ENCODE assay signal across 21 mouse cellular contexts in the genomic region with DNA sequence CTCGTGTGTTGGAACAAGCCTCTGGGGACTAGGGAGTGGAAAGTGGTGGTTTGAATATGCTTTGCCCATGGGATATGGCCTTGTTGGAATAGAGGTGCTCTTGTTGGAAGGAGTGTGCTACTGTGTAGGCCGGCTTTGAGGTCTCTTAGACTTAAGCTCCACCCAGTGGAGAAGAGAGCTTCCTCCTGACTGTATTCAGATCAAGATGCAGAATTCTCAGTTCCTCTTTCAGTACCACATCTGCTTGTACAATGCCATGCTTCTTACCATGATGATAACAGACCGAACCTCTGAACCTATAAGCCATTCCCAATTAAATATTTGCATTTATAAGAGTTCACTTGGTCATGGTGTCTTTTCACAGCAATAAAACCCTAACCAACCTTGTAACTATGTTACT. TPM values are rescaled to one million over a fixed set of nuclear protein-coding genes. Genes with fewer than 3 reads are reported as not detected.
DNase-seq lines count a peak whose midpoint lies in the region; ATAC-seq and TF ChIP-seq lines count a peak whose summit lies in the region.
"Had no signal": no experiment of that assay in that cellular context is flagged by ENCODE, and none has a peak within 500 bp of the region (broad histone marks: within the 10 kb centered on the region; RNA-seq: fewer than 3 reads in every experiment).

No protein-coding gene starts in this region.

- H3K79me2 ChIP-seq in liver, adult 2 months (ENCODE audit: control insufficient read depth, insufficient read depth, low read length), result no peaks in the 10 kb centered on the region

- no peaks in the 10 kb centered on the region for H3K9me3 ChIP-seq in liver, embryonic 12.5 days (replicated peaks)
- no peaks in the 10 kb centered on the region for H3K9me3 ChIP-seq in forebrain, embryonic 11.5 days (ENCODE audit: control insufficient read depth, low read length)
- H3K9me3 ChIP-seq: hindbrain, embryonic 10.5 days had no signal

- peaks cover 14% of the 10 kb centered on the region for H3K36me3 ChIP-seq in liver, adult 2 months (ENCODE audit: control insufficient read depth, insufficient read depth, low read length)
- peaks cover 28% of the 10 kb centered on the region for H3K36me3 ChIP-seq in liver, embryonic 12.5 days
- H3K36me3 ChIP-seq in forebrain, embryonic 11.5 days (ENCODE audit: control insufficient read depth, insufficient read depth, low read length), result no peaks in the 10 kb centered on the region; the same call in 1 of the 2 replicates

- intact Hi-C loops in left cerebral cortex, postnatal 25 days (cut with DNase I), result no loop called here

- 92% methylated on average over 3 of the region's 3 CpGs for WGBS in liver, adult 2 months
- WGBS in liver, embryonic 12.5 days (ENCODE audit: insufficient replicate concordance), result 50% methylated on average over 3 of the region's 3 CpGs
- WGBS in bone marrow, adult 2 months, result 27% methylated on average over 3 of the region's 3 CpGs
- WGBS in forebrain, embryonic 11.5 days, result 85% methylated on average over 3 of the region's 3 CpGs

- TF ChIP-seq CTCF in liver, adult 2 months (IDR thresholded peaks at IDR 0.05; ENCODE audit: low read depth, low read length), result no peak
- TF ChIP-seq CTCF in bone marrow, adult 2 months (IDR thresholded peaks at IDR 0.05; ENCODE audit: control insufficient read depth, insufficient read depth, low read length), result peak; percentile 17; the same call in 1 of the 2 replicates

- no peak overlapping the region for H3K4me3 ChIP-seq in liver, adult 2 months (ENCODE audit: insufficient read depth, low read depth, low read length)
- no peak overlapping the region for H3K4me3 ChIP-seq in liver, embryonic 12.5 days
- no peak overlapping the region for H3K4me3 ChIP-seq in bone marrow, adult 2 months (replicated peaks; ENCODE audit: control insufficient read depth, low read depth, low read length)
- no peak overlapping the region for H3K4me3 ChIP-seq in forebrain, embryonic 11.5 days (ENCODE audit: low read depth, low read length)
- H3K4me3 ChIP-seq: forebrain, embryonic 10.5 days; heart, embryonic 15.5 days; hindbrain, embryonic 10.5 days had no signal

- H3K4me1 ChIP-seq in liver, adult 2 months (ENCODE audit: control insufficient read depth, insufficient read depth, low read length), result no peaks in the 10 kb centered on the region
- H3K4me1 ChIP-seq in liver, embryonic 12.5 days, result no peaks in the 10 kb centered on the region
- H3K4me1 ChIP-seq in bone marrow, adult 2 months (ENCODE audit: control insufficient read depth, insufficient read depth, low read length), result no peaks in the 10 kb centered on the region; the same call in 1 of the 2 replicates
- no peaks in the 10 kb centered on the region for H3K4me1 ChIP-seq in forebrain, embryonic 11.5 days (replicated peaks; ENCODE audit: control insufficient read depth, insufficient read depth, low read length)
- H3K4me1 ChIP-seq: forebrain, embryonic 10.5 days; heart, embryonic 15.5 days; hindbrain, embryonic 10.5 days had no signal

- H3K4me2 ChIP-seq in liver, embryonic 12.5 days, result no peak overlapping the region
- H3K4me2 ChIP-seq in forebrain, embryonic 11.5 days (ENCODE audit: low read depth, low read length, severe bottlenecking), result no peak overlapping the region
- H3K4me2 ChIP-seq: heart, embryonic 15.5 days had no signal

- ATAC-seq in liver, embryonic 12.5 days, result no peak
- peak; percentile 95 for ATAC-seq in neutrophil, adult 5-6 weeks (ENCODE audit: extremely low read depth, insufficient number of reproducible peaks, low FRiP score, poor library complexity, severe bottlenecking)
- ATAC-seq in forebrain, embryonic 11.5 days (replicated peaks; ENCODE audit: low FRiP score), result no peak
- ATAC-seq: activated CD4-positive, CD25-positive, alpha-beta regulatory T cell, adult 4 months; lung, postnatal 0 days had no signal

- H3K27me3 ChIP-seq in liver, adult 2 months (ENCODE audit: control insufficient read depth, insufficient read depth, low read length), result no peaks in the 10 kb centered on the region
- no peaks in the 10 kb centered on the region for H3K27me3 ChIP-seq in liver, embryonic 12.5 days (replicated peaks)
- H3K27me3 ChIP-seq in forebrain, embryonic 11.5 days (ENCODE audit: control insufficient read depth, insufficient read depth, low read length), result no peaks in the 10 kb centered on the region
- H3K27me3 ChIP-seq: heart, embryonic 15.5 days had no signal

- H3K27ac ChIP-seq in liver, adult 2 months (replicated peaks; ENCODE audit: insufficient read depth, low read depth, low read length), result no peak overlapping the region
- H3K27ac ChIP-seq in liver, embryonic 12.5 days, result no peak overlapping the region
- no peak overlapping the region for H3K27ac ChIP-seq in bone marrow, adult 2 months (ENCODE audit: control insufficient read depth, insufficient read depth, low read depth, low read length, poor library complexity)
- no peak overlapping the region for H3K27ac ChIP-seq in forebrain, embryonic 11.5 days (ENCODE audit: low read depth, low read length)
- H3K27ac ChIP-seq: forebrain, embryonic 10.5 days; heart, embryonic 15.5 days; hindbrain, embryonic 10.5 days; liver, embryonic 14.5 days had no signal

- peak; percentile 11 for DNase-seq in liver, adult 2 months (ENCODE audit: extremely low read depth, low read depth, low spot score)
- peak; percentile 80 for DNase-seq in A20 (ENCODE audit: low read depth, low spot score)
- DNase-seq in left cerebral cortex, postnatal 25 days (ENCODE audit: low spot score in 2 of 2), result no peak
- no peak for DNase-seq in forebrain, embryonic 11.5 days (ENCODE audit: low spot score)
- DNase-seq: adrenal gland, postnatal 14 days; cerebellum, adult 18-20 months; cerebellum, postnatal 25 days; gastrocnemius, postnatal 10 days; kidney, adult 11 months; kidney, postnatal 10 days; retina, postnatal 1 day; thymus, postnatal 36 days had no signal

- H3K9ac ChIP-seq in liver, adult 2 months (ENCODE audit: low read depth, low read length), result no peak overlapping the region
- H3K9ac ChIP-seq in liver, embryonic 12.5 days, result no peak overlapping the region
- H3K9ac ChIP-seq in forebrain, embryonic 11.5 days (ENCODE audit: low read length), result no peak overlapping the region
- H3K9ac ChIP-seq: heart, embryonic 15.5 days; liver, embryonic 14.5 days had no signal

- no peak for TF ChIP-seq POLR2A in liver, adult 2 months (IDR thresholded peaks at IDR 0.05; ENCODE audit: extremely low read depth, insufficient read depth, low read length)
- TF ChIP-seq POLR2A in bone marrow, adult 2 months (IDR thresholded peaks at IDR 0.05; ENCODE audit: borderline replicate concordance, control insufficient read depth, low read depth, low read length), result no peak

RNA-seq across cellular contexts. Expression of a gene that starts 44.7 kb away (rescaled TPM):
- total RNA-seq in liver, adult 2 months (2014; rRNA removed), result 21.9 and 24.0 TPM in 2 replicates
- polyA plus RNA-seq in liver, adult 2 months (2012; rRNA removed), result 16.0 and 16.6 TPM in 2 replicates
- polyA plus RNA-seq in liver, embryonic 12.5 days (2016; fragmentation: Nextera tagmentation; extraction: Ambion mirVana), result 5.0 and 5.3 TPM in 2 replicates
- 1.6 and 2.0 TPM in 2 replicates for polyA plus RNA-seq in bone marrow, adult 2 months (2011; ENCODE audit: insufficient read depth, insufficient read length, low replicate concordance, missing spikeins)
- 10.7 and 11.9 TPM in 2 replicates for total RNA-seq in neutrophil, adult 5-6 weeks (2017)
- total RNA-seq in left cerebral cortex, postnatal 25 days (2021), result 10 to 100 TPM; 14.4 to 16.7 TPM
- polyA plus RNA-seq in forebrain, embryonic 11.5 days (2014; fragmentation: Nextera tagmentation; extraction: Ambion mirVana), result 7.8 and 7.9 TPM in 2 replicates

Comparison
In these comparisons a context has a peak if more than half of its experiments do, and no peak if none do; other contexts are left out.
1. DNase-seq: peak in liver, adult 2 months (single experiment) and A20 (single experiment); none in left cerebral cortex, postnatal 25 days (0 of 2) and forebrain, embryonic 11.5 days (single experiment).